Mouse (Mus musculus) embryonic facial prominence, embryonic 13.5 days (tissue): Measurements from ENCODE around the gene Arel1. TPM values are rescaled to one million over a fixed set of nuclear protein-coding genes. Genes with fewer than 3 reads are reported as not detected.

ENCODE experiments used
- polyA plus RNA-seq: library from polyadenylated mRNA; unstranded; fragments of >200 nt; fragmentation: Nextera tagmentation; extraction: Ambion mirVana; gene quantifications from 2 replicates; pipeline ENCODE4 v1.2.1, GENCODE M21; 2015

Gene Arel1
- polyA plus RNA-seq, 1 experiment from 2014 or later: 16.3 TPM

Other genes starting within 250 kb of the Arel1 start
- gene Npc2, start 197.7 kb downstream of the Arel1 start, polyA plus RNA-seq: 78.2 and 79.1 TPM in 2 replicates
- 154 and 156 TPM in 2 replicates for gene Isca2, start 197.6 kb downstream of the Arel1 start, polyA plus RNA-seq
- gene Ltbp2, start 94.4 kb downstream of the Arel1 start, polyA plus RNA-seq: 1.7 and 4.4 TPM in 2 replicates
- 161 and 174 TPM in 2 replicates for gene Fcf1, start within 50 bp of the Arel1 start, polyA plus RNA-seq
- gene Ylpm1, start 25.4 kb upstream of the Arel1 start, polyA plus RNA-seq: 37.5 and 45.9 TPM in 2 replicates
- 2.9 and 3.7 TPM in 2 replicates for gene Prox2, start 139.9 kb upstream of the Arel1 start, polyA plus RNA-seq
- 108 and 109 TPM in 2 replicates for gene Dlst, start 139.9 kb upstream of the Arel1 start, polyA plus RNA-seq
- gene Rps6kl1, start 180.4 kb upstream of the Arel1 start, polyA plus RNA-seq: 0.78 and 1.1 TPM in 2 replicates
- 8.7 and 10.3 TPM in 2 replicates for gene Pgf, start 206.9 kb upstream of the Arel1 start, polyA plus RNA-seq
- gene Eif2b2, start 248.6 kb upstream of the Arel1 start, polyA plus RNA-seq: 73.2 and 81.1 TPM in 2 replicates